Mouse (Mus musculus) thymus, postnatal 14 days (tissue): Measurements from ENCODE around the gene Uqcc1.
A peak's percentile ranks its signal among the peaks of the same experiment; 100 is the strongest.

Source experiments
- DNase-seq: peaks from one replicate; pipeline ENCODE4 v3.0.0; 2021

The Uqcc1 gene

GRCm38 (mm10) chr2:155929531-155930442, at the start of gene Uqcc1:
TSS of gene Uqcc1 (minus strand) at chr2:155930310.
- DNase-seq: peak; percentile 94

- peak; percentile 73 for DNase-seq
These were observed 49.4 kb upstream of the Uqcc1 start for GRCm38 (mm10) chr2:155979328-155979991.

- DNase-seq: peak; percentile 85
These were observed 44.1 kb upstream of the Uqcc1 start for GRCm38 (mm10) chr2:155974087-155974731.

- DNase-seq: no peak
These were observed 43.2 kb upstream of the Uqcc1 start for GRCm38 (mm10) chr2:155973348-155973747.

GRCm38 (mm10) chr2:155962991-155963390, 32.9 kb upstream of the Uqcc1 start:
- peak; percentile 48 for DNase-seq

GRCm38 (mm10) chr2:155961862-155962261, 31.8 kb upstream of the Uqcc1 start:
- no peak for DNase-seq

GRCm38 (mm10) chr2:155959981-155960380, 29.9 kb upstream of the Uqcc1 start:
- DNase-seq: no peak

GRCm38 (mm10) chr2:155956134-155957059, 26.3 kb upstream of the Uqcc1 start, which contains the start of gene Cep250:
TSS of gene Cep250 (plus strand) at chr2:155956458.
- peak; percentile 88 for DNase-seq

- DNase-seq: peak; percentile 71
These were observed 21.9 kb upstream of the Uqcc1 start for GRCm38 (mm10) chr2:155952006-155952405.

- no peak for DNase-seq
These were observed 19.3 kb upstream of the Uqcc1 start for GRCm38 (mm10) chr2:155949362-155949761.

GRCm38 (mm10) chr2:155947390-155948002, 17.4 kb upstream of the Uqcc1 start:
- no peak for DNase-seq

GRCm38 (mm10) chr2:155946499-155946898, 16.4 kb upstream of the Uqcc1 start:
- DNase-seq: no peak

GRCm38 (mm10) chr2:155946069-155946468, 16.0 kb upstream of the Uqcc1 start:
- peak; percentile 70 for DNase-seq

GRCm38 (mm10) chr2:155945580-155945979, 15.5 kb upstream of the Uqcc1 start:
- DNase-seq: no peak

GRCm38 (mm10) chr2:155945124-155945523, 15.0 kb upstream of the Uqcc1 start, which contains the start of gene Gdf5:
TSS of gene Gdf5 (minus strand) at chr2:155945367.
- no peak for DNase-seq

- no peak for DNase-seq
These were observed 14.6 kb upstream of the Uqcc1 start for GRCm38 (mm10) chr2:155944685-155945084.

- no peak for DNase-seq
These were observed 13.4 kb upstream of the Uqcc1 start for GRCm38 (mm10) chr2:155943463-155943862.

- no peak for DNase-seq
These were observed 11.8 kb upstream of the Uqcc1 start for GRCm38 (mm10) chr2:155941697-155942442.

GRCm38 (mm10) chr2:155940681-155941080, 10.6 kb upstream of the Uqcc1 start, which contains the start of gene Gm15557:
TSS of gene Gm15557 (plus strand) at chr2:155940728.
- DNase-seq: no peak

GRCm38 (mm10) chr2:155939897-155940529, 9.9 kb upstream of the Uqcc1 start:
- DNase-seq: no peak
